Mouse (Mus musculus) layer of hippocampus, adult 8-10 months (tissue): ENCODE results near the gene Plagl2. TPM values are rescaled to one million over a fixed set of nuclear protein-coding genes. Genes with fewer than 3 reads are reported as not detected.

Source experiments
- DNase-seq, 2 experiments: peaks; one replicate each; pipeline ENCODE4 v3.0.0; 2022; ENCODE audit warnings: low spot score in 2 of 2
- total RNA-seq, 4 experiments: library from RNA; stranded (reverse); gene quantifications; 2 replicates each; pipeline ENCODE4 v1.2.4; 2022

Plagl2 gene
- total RNA-seq, 4 experiments from 2014 or later: 6.6 to 7.2 (median 6.7) TPM

DNA sequence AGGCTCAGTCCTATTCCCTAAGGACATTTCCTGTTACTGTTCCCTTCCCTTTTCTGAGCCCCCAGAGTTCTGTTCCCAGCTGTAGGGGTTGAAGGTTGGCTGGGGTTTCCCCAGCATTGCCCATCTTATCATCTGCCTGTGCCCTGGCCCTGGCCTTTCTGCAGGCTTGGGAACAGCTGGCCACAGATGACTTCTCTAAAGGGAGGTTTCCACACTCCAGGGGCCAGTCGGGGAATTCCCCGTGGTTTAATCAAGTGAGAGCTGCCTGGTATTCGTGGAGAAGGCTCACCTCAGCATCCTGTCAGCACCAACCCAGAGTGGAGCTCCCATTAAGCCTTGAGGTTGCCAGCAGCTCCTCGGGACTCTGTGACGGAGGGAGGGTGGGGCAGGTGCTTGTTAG, 42.7 kb downstream of the Plagl2 start:
- DNase-seq: no peak

DNA sequence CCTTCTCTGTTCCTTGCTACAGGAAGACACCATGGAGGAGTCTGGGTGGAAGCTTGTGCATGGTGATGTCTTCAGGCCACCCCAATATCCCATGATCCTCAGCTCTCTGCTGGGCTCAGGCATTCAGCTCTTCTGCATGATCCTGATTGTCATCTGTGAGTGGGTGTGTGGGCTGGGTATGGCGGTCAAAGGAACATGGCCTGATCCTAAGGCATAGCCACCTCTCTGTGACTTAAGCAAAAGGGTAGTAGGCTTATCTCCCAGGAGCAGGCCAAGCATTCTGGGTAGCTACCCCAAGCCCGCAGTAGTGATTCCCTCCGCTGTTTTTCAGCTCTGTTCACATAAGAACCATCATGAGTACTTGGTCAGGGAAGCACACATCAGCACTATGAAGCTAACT, 47.0 kb downstream of the Plagl2 start:
- DNase-seq: no peak

DNA sequence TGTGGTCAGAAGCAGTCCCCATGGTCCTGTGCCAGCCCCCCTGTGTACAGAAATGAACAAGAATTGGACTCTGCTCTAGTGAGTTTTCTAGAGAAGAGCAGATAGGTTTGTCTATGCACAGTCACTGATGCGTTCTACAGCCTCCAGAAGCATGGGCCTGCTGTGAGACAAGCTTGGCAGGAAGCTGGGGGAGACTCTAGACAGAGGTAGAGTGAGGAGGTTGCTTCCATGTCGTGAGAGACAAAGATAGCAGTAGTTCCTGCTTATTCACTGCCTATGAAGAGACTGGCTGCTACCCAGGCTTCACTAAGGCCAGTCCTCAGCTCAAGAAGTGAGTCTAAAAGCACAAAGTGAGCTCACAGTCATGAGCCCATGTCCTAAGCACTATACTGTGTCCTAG, 50.0 kb downstream of the Plagl2 start:
- no peak for DNase-seq

DNA sequence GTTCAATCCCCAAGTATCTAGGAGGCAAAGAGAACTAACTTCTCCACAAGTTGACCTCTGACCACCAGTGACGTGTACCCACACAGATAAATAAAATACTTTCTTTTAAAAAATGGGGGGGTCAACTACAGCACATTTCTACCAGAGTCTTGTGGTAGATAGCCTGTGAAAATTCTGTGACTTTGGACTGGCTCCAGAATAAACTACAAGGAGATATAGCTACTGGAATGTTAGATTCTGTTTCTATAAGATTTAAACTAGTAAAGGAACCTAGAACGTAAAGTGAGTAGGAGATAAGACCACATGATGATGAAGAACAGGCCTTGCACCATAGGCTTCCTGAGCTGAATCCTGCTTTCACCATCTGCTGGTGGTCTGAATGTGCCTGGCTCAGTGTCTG, 53.4 kb downstream of the Plagl2 start:
- DNase-seq: no peak

DNA sequence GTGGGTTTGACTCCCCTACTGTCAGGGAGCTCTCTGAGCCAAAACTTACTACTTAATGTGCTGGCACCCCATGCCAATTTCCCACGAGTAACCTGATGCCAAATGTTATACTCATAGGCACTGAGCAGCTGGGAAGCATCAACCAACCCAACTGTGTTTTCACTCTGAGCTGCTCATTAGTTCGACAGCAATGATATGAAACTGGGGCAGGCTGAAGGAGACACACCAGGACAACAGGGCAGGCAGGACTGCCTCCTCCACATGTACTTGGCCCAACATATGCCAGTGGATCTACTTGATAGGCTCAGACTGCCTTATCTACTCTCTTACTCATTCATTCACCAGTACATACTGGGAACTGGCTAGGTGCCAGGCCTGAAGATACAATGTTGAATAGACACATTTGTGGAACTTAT, 55.0 kb downstream of the Plagl2 start:
- peak; percentile 74 to 86 for DNase-seq

DNA sequence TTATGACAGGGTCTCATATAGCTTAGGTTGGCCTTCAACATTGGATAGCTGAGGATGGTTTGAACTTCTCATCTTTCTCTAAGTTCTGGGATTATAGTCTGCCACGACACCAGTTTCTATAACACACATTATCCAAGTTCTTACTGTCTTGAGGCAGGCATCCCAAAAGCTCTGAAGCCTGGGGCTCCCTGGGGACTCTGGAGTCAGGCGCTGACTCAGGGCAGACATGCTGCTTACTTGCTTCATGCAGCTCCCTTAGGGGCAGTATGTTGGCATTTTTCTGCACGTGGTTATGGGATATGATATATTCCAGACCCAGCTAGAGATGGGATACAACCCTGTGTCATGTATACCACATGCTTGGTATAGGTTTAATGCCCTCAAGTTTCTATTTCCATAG, 61.3 kb downstream of the Plagl2 start:
- DNase-seq: no peak

DNA sequence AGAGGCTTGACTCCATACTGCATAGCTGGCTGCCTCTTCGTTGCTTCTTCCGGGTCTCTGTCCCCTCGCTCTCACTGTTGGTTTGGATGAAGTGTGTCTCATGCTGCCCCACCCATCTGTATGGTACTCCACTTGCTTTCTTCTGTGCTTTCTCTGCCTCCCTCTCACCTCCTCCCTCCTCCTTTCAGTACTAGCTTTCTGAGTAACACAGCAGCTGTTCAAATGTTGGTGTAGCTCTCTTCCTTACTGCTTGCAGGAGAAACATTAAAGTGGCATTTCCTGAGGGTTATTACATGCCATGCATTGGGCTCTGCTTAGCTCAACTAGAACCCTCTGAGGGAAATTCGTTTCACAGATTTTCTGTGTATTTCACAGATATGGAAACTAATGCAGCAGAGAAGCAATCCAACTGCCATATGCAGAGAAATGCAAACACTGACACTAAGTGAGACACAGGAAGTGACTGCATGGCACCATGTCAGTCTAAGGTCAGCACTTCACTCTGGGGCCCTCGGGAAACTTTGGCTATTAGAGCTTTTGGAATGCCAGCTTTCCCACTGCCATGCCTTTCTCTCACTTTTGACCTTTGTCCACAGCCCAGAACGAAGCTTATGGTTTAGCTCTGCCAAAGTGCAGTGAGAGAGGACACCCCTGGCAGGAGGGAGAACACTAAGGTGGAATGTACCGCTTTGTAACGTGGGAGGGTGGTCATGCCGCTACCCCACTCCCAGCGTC, 61.9 kb downstream of the Plagl2 start:
- DNase-seq: no peak

Other genes with a start within 250 kb of the Plagl2 start
- 10 to 100 TPM; 39.5 to 56.6 (median 50.7) TPM for gene Pdrg1, start 226.0 kb downstream of the Plagl2 start, total RNA-seq
- 1 to 10 TPM; 1.4 to 2.3 (median 2.0) TPM for gene Xkr7, start 209.6 kb downstream of the Plagl2 start, total RNA-seq
- gene Ccm2l, start 175.5 kb downstream of the Plagl2 start, total RNA-seq: 1 to 10 TPM; 4.9 to 6.4 (median 5.6) TPM
- 1 to 10 TPM; 1.6 to 5.9 (median 3.6) TPM for gene Hck, start 133.0 kb downstream of the Plagl2 start, total RNA-seq
- 100 to 1,000 TPM in 3 of 4 experiments, 10 to 100 TPM in 1; 93.5 to 116 (median 103) TPM for gene Tm9sf4, start 80.1 kb downstream of the Plagl2 start, total RNA-seq
- 10 to 100 TPM; 22.1 to 24.5 (median 23.5) TPM for gene Tspyl3, start 16.0 kb downstream of the Plagl2 start, total RNA-seq
- 10 to 100 TPM; 20.7 to 22.4 (median 21.6) TPM for gene Pofut1, start 107 bp upstream of the Plagl2 start, total RNA-seq
- 10 to 100 TPM; 46.6 to 58.4 (median 52.2) TPM for gene Kif3b, start 50.0 kb upstream of the Plagl2 start, total RNA-seq
- 10 to 100 TPM; 32.3 to 39.0 (median 34.2) TPM for gene Asxl1, start 104.4 kb upstream of the Plagl2 start, total RNA-seq